Mouse (Mus musculus) urinary bladder, postnatal 14 days (tissue): ENCODE data around the gene Olfr1394.
"Not testable (repeated sequence)": the region's sequence is repeated elsewhere in the genome, so short reads cannot be mapped to it uniquely, and the experiment has no call there.

Experiments
- DNase-seq: peaks from one replicate; pipeline ENCODE4 v3.0.0; 2021; ENCODE audit warnings: low spot score

Gene Olfr1394

GRCm38 (mm10) chr11:49189737-49190136 is 35.6 kb downstream of the Olfr1394 start:
- peak; percentile 80 for DNase-seq

- DNase-seq = no peak
These were observed 36.9 kb downstream of the Olfr1394 start for GRCm38 (mm10) chr11:49191083-49191482.

- DNase-seq = not testable (repeated sequence)
These were observed 40.6 kb downstream of the Olfr1394 start for GRCm38 (mm10) chr11:49194771-49195170.

GRCm38 (mm10) chr11:49195819-49196322 is 41.7 kb downstream of the Olfr1394 start:
- no peak for DNase-seq

- DNase-seq = no peak
These were observed 46.5 kb downstream of the Olfr1394 start for GRCm38 (mm10) chr11:49200666-49201065.

- no peak for DNase-seq
These were observed 47.0 kb downstream of the Olfr1394 start for GRCm38 (mm10) chr11:49201142-49201541.

- no peak for DNase-seq
These were observed 47.9 kb downstream of the Olfr1394 start for GRCm38 (mm10) chr11:49202071-49202470.

- DNase-seq = peak; percentile 10
These were observed 48.4 kb downstream of the Olfr1394 start for GRCm38 (mm10) chr11:49202523-49203061.

- peak; percentile 94 for DNase-seq
These were observed 49.1 kb downstream of the Olfr1394 start, which contains the start of gene Zfp62 for GRCm38 (mm10) chr11:49203129-49203768. Gene Zfp62 (plus strand): TSS chr11:49203292.

GRCm38 (mm10) chr11:49203771-49204497 is 49.8 kb downstream of the Olfr1394 start:
- peak; percentile 16 for DNase-seq

- DNase-seq = no peak
These were observed 51.0 kb downstream of the Olfr1394 start for GRCm38 (mm10) chr11:49205080-49205590.

GRCm38 (mm10) chr11:49207495-49207894 is 53.3 kb downstream of the Olfr1394 start:
- no peak for DNase-seq
